Mouse (Mus musculus): ENCODE measurements around the gene Macrod2. TPM values are rescaled to one million over a fixed set of nuclear protein-coding genes. Genes with fewer than 3 reads are reported as not detected.

The Macrod2 gene
- polyA plus RNA-seq, 1 experiment, result 0.95 TPM

GRCm38 (mm10) chr2:141156979-141157593 lies 762.0 kb downstream of the Macrod2 start:
- H3K79me2 ChIP-seq (ENCODE audit: control insufficient read depth, insufficient read depth), result no peaks in the 10 kb centered on the region
- no peaks in the 10 kb centered on the region for H3K79me3 ChIP-seq (ENCODE audit: low read depth)
- no peak overlapping the region for H3ac ChIP-seq (ENCODE audit: control insufficient read depth, insufficient read length, low read depth)
- H3K4me3 ChIP-seq (ENCODE audit: insufficient read depth, poor library complexity, severe bottlenecking), result no peak overlapping the region
- TF ChIP-seq CEBPB (IDR thresholded peaks at IDR 0.05; ENCODE audit: low read depth) (no peak), FOSL1 (IDR thresholded peaks at IDR 0.05; ENCODE audit: insufficient read depth, low read length, poor library complexity, severe bottlenecking) (no peak), MAX (IDR thresholded peaks at IDR 0.05) (no peak), CTCF (IDR thresholded peaks at IDR 0.05; ENCODE audit: control insufficient read depth, insufficient read depth, insufficient read length) (no peak), MYOG (IDR thresholded peaks at IDR 0.05; ENCODE audit: control insufficient read depth, extremely low read depth, insufficient read length) (no peak), MYOD1 (IDR thresholded peaks at IDR 0.05; ENCODE audit: control insufficient read depth, insufficient read length, low read depth) (no peak), USF1 (IDR thresholded peaks at IDR 0.05; ENCODE audit: low read depth) (no peak)
- no peaks in the 10 kb centered on the region for H3K27me3 ChIP-seq (ENCODE audit: control insufficient read depth, insufficient read depth, insufficient read length)
- H3K36me3 ChIP-seq (ENCODE audit: control insufficient read depth, insufficient read depth), result no peaks in the 10 kb centered on the region

GRCm38 (mm10) chr2:141158161-141158560 lies 763.1 kb downstream of the Macrod2 start:
- Histone ChIP-seq H3ac (ENCODE audit: control insufficient read depth, insufficient read length, low read depth) (no peak overlapping the region), H3K27me3 (ENCODE audit: control insufficient read depth, insufficient read depth, insufficient read length) (no peaks in the 10 kb centered on the region), H3K79me3 (ENCODE audit: low read depth) (no peaks in the 10 kb centered on the region), H3K36me3 (ENCODE audit: control insufficient read depth, insufficient read depth) (no peaks in the 10 kb centered on the region), H3K79me2 (ENCODE audit: control insufficient read depth, insufficient read depth) (no peaks in the 10 kb centered on the region), H3K4me3 (ENCODE audit: insufficient read depth, poor library complexity, severe bottlenecking) (no peak overlapping the region)
- TF ChIP-seq CTCF (IDR thresholded peaks at IDR 0.05; ENCODE audit: control insufficient read depth, insufficient read depth, insufficient read length) (no peak), CEBPB (IDR thresholded peaks at IDR 0.05; ENCODE audit: low read depth) (no peak), MYOG (IDR thresholded peaks at IDR 0.05; ENCODE audit: control insufficient read depth, extremely low read depth, insufficient read length) (no peak), MAX (IDR thresholded peaks at IDR 0.05) (no peak), USF1 (IDR thresholded peaks at IDR 0.05; ENCODE audit: low read depth) (no peak), MYOD1 (IDR thresholded peaks at IDR 0.05; ENCODE audit: control insufficient read depth, insufficient read length, low read depth) (no peak)

- Histone ChIP-seq H3K27me3 (ENCODE audit: control insufficient read depth, insufficient read depth, insufficient read length) (no peaks in the 10 kb centered on the region), H3ac (ENCODE audit: control insufficient read depth, insufficient read length, low read depth) (no peak overlapping the region), H3K36me3 (ENCODE audit: control insufficient read depth, insufficient read depth) (no peaks in the 10 kb centered on the region), H3K79me2 (ENCODE audit: control insufficient read depth, insufficient read depth) (no peaks in the 10 kb centered on the region), H3K79me3 (ENCODE audit: low read depth) (no peaks in the 10 kb centered on the region), H3K4me3 (ENCODE audit: insufficient read depth, poor library complexity, severe bottlenecking) (no peak overlapping the region)
- TF ChIP-seq CEBPB (IDR thresholded peaks at IDR 0.05; ENCODE audit: low read depth) (no peak), MYOD1 (IDR thresholded peaks at IDR 0.05; ENCODE audit: control insufficient read depth, insufficient read length, low read depth) (no peak), USF1 (IDR thresholded peaks at IDR 0.05; ENCODE audit: low read depth) (no peak), MAX (IDR thresholded peaks at IDR 0.05) (no peak), MYOG (IDR thresholded peaks at IDR 0.05; ENCODE audit: control insufficient read depth, extremely low read depth, insufficient read length) (no peak), CTCF (IDR thresholded peaks at IDR 0.05; ENCODE audit: control insufficient read depth, insufficient read depth, insufficient read length) (no peak), FOSL1 (IDR thresholded peaks at IDR 0.05; ENCODE audit: insufficient read depth, low read length, poor library complexity, severe bottlenecking) (no peak)
These were observed 768.8 kb downstream of the Macrod2 start for GRCm38 (mm10) chr2:141163918-141164317.

- no peaks in the 10 kb centered on the region for H3K36me3 ChIP-seq (ENCODE audit: control insufficient read depth, insufficient read depth)
- H3K27me3 ChIP-seq (ENCODE audit: control insufficient read depth, insufficient read depth, insufficient read length), result no peaks in the 10 kb centered on the region
These were observed 774.5 kb downstream of the Macrod2 start for GRCm38 (mm10) chr2:141169586-141169985.

GRCm38 (mm10) chr2:141173167-141173566 lies 778.1 kb downstream of the Macrod2 start:
- H3K79me2 ChIP-seq (ENCODE audit: control insufficient read depth, insufficient read depth), result no peaks in the 10 kb centered on the region
- no peaks in the 10 kb centered on the region for H3K36me3 ChIP-seq (ENCODE audit: control insufficient read depth, insufficient read depth)
- no peaks in the 10 kb centered on the region for H3K27me3 ChIP-seq (ENCODE audit: control insufficient read depth, insufficient read depth, insufficient read length)
- TF ChIP-seq USF1 (IDR thresholded peaks at IDR 0.05; ENCODE audit: low read depth) (no peak), MYOD1 (IDR thresholded peaks at IDR 0.05; ENCODE audit: control insufficient read depth, insufficient read length, low read depth) (no peak), CTCF (IDR thresholded peaks at IDR 0.05; ENCODE audit: control insufficient read depth, insufficient read depth, insufficient read length) (no peak), MAX (IDR thresholded peaks at IDR 0.05) (no peak), CEBPB (IDR thresholded peaks at IDR 0.05; ENCODE audit: low read depth) (no peak), FOSL1 (IDR thresholded peaks at IDR 0.05; ENCODE audit: insufficient read depth, low read length, poor library complexity, severe bottlenecking) (no peak), MYOG (IDR thresholded peaks at IDR 0.05; ENCODE audit: control insufficient read depth, extremely low read depth, insufficient read length) (no peak)
- H3ac ChIP-seq (ENCODE audit: control insufficient read depth, insufficient read length, low read depth), result no peak overlapping the region
- no peak overlapping the region for H3K4me3 ChIP-seq (ENCODE audit: insufficient read depth, poor library complexity, severe bottlenecking)
- H3K79me3 ChIP-seq (ENCODE audit: low read depth), result no peaks in the 10 kb centered on the region

More at GRCm38 (mm10) chr2:141169586-141169985, 774.5 kb downstream of the Macrod2 start:
- Histone ChIP-seq H3K79me2 (ENCODE audit: control insufficient read depth, insufficient read depth) (no peaks in the 10 kb centered on the region), H3K4me3 (ENCODE audit: insufficient read depth, poor library complexity, severe bottlenecking) (no peak overlapping the region), H3K79me3 (ENCODE audit: low read depth) (no peaks in the 10 kb centered on the region), H3ac (ENCODE audit: control insufficient read depth, insufficient read length, low read depth) (no peak overlapping the region)
- TF ChIP-seq CEBPB (IDR thresholded peaks at IDR 0.05; ENCODE audit: low read depth), result peak; percentile 15
- no peak for TF ChIP-seq USF1 (IDR thresholded peaks at IDR 0.05; ENCODE audit: low read depth)
- TF ChIP-seq MYOD1 (IDR thresholded peaks at IDR 0.05; ENCODE audit: control insufficient read depth, insufficient read length, low read depth), result no peak
- no peak for TF ChIP-seq MAX (IDR thresholded peaks at IDR 0.05)
- TF ChIP-seq FOSL1 (IDR thresholded peaks at IDR 0.05; ENCODE audit: insufficient read depth, low read length, poor library complexity, severe bottlenecking), result no peak
- TF ChIP-seq CTCF (IDR thresholded peaks at IDR 0.05; ENCODE audit: control insufficient read depth, insufficient read depth, insufficient read length), result no peak
- no peak for TF ChIP-seq MYOG (IDR thresholded peaks at IDR 0.05; ENCODE audit: control insufficient read depth, extremely low read depth, insufficient read length)

Measured in C2C12 (cell line).